Mouse (Mus musculus): ENCODE data around the gene Pde8a. TPM values are rescaled to one million over a fixed set of nuclear protein-coding genes. Genes with fewer than 3 reads are reported as not detected.

Pde8a gene
- polyA plus RNA-seq (2015; fragmentation: Nextera tagmentation; extraction: Ambion mirVana): 2.1 and 2.5 TPM in 2 replicates

DNA sequence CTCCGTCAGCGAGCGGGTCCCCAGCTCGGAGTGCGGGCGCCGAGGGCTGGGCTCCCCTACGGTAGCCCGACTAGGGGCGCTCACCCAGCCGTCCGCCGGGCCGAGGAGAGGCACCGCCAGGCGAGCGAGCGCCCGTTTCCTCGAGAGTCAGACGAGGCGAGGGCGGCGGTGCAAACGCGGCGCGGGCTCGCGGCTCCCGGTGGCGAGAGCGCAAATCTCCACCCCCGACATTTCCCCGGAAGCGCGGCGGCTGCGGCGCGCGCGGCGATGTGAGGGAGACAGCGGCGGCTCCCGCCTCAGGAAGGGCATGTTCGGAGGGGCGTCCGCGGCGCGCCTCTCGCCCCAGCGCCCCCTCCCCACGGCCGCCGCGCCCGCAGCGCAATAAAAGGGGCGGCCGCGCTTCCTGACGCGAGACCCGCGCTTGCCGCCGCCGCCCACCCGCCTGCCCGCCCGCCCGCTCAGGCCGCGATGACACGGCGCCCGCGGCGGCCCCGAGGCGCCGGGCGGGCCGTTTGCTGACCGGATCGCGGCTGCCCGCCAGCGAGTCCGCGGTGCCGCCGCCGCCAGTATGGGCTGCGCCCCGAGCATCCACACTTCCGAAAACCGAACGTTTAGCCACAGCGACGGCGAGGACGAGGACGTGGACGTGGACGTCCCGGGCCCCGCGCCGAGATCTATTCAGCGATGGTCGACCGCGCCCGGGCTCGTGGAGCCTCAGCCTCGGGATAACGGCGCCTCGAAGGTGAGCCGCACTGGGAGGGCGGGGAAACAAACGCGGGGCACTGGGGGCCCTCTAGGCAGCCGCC, at the start of gene Pde8a:
TSS of gene Pde8a (plus strand) at position 250 of the 806 bp plus-strand sequence.
- peak; percentile 25; the same call in 1 of the 2 replicates for ATAC-seq (ENCODE audit: low FRiP score)
- H3K27me3 ChIP-seq: peaks cover 89% of the 10 kb centered on the region
- WGBS: 2% methylated on average over 106 of the region's 128 CpGs

DNA sequence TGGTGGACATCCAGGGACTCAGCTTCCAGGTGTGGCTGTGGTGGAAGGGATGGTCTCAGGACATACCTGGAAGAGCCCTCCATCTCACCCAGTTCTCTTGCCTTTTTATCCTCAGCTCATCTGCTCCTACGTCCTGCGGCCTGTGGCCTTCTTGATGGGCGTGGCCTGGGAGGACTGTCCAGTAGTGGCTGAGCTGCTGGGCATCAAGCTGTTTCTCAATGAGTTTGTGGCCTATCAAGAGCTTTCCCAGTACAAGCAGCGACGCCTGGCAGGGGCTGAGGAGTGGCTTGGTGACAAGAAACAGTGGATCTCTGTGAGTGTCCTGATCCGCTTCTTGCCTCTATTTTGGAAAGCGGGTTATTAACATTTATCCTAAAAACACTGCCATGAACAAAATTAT, 49.0 kb upstream of the Pde8a start:
- ATAC-seq (ENCODE audit: low FRiP score): no peak
- Histone ChIP-seq H3K9me3 (no peaks in the 10 kb centered on the region), H3K4me3 (no peak overlapping the region), H3K9ac (no peak overlapping the region), H3K27me3 (no peaks in the 10 kb centered on the region), H3K36me3 (no peaks in the 10 kb centered on the region), H3K27ac (no peak overlapping the region), H3K4me2 (no peak overlapping the region), H3K4me1 (replicated peaks) (no peaks in the 10 kb centered on the region)
- 68% methylated on average over 7 of the region's 7 CpGs for WGBS

More for the DNA sequence above, at the start of gene Pde8a:
- H3K36me3 ChIP-seq: no peaks in the 10 kb centered on the region
- H3K27ac ChIP-seq: peak within 1 kb of the TSS; percentile 13
- H3K4me2 ChIP-seq: peak within 1 kb of the TSS; percentile 63
- H3K9ac ChIP-seq: peak within 1 kb of the TSS; percentile 55
- peaks cover 22% of the 10 kb centered on the region for H3K4me1 ChIP-seq (replicated peaks)
- peak within 1 kb of the TSS; percentile 49 for H3K4me3 ChIP-seq
- no peaks in the 10 kb centered on the region for H3K9me3 ChIP-seq

DNA sequence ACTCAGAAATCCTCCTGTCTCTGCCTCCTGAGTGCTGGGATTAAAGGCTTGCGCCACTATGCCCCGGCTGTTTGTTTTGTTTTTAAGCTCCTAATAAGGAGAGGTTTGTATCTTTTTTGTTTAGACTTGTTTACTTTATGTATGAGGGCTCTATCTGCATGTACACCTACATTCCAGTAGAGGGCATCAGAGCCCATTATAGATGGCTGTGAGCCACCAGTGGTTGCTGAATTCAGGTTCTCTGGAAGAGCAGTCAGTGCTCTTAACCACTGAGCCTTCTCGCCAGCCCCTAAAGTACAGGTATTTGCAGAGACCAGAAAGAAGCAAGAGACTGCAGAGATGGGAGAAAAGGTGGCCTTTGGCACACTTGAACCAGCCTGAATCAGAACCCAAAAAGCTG, 46.3 kb upstream of the Pde8a start:
- H3K9ac ChIP-seq: no peak overlapping the region
- no peak overlapping the region for H3K4me3 ChIP-seq
- H3K4me2 ChIP-seq: no peak overlapping the region
- peak; percentile 61; the same call in 1 of the 2 replicates for ATAC-seq (ENCODE audit: low FRiP score)
- no peaks in the 10 kb centered on the region for H3K27me3 ChIP-seq
- no peaks in the 10 kb centered on the region for H3K9me3 ChIP-seq
- no peaks in the 10 kb centered on the region for H3K4me1 ChIP-seq (replicated peaks)
- 50% methylated on average over 3 of the region's 3 CpGs for WGBS
- no peak overlapping the region for H3K27ac ChIP-seq
- no peaks in the 10 kb centered on the region for H3K36me3 ChIP-seq

DNA sequence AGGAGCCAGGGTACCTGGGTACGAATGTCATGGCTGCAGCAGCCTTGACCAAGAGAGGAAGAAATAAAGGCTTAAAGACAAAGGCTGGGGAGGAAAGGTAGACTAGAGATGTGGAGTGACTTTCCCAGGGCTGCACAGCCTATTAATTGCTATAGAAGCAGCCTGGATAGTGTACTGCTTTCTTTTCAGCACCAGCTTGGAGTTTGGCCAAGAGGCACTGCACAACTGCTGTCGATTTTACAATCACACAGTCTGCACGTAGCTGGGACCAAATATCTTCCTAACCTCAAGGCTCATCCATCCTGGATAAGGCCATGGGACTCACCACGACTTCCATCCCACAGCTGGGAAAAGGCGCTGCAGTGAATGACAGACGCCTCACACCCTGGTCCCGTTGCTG, 44.0 kb upstream of the Pde8a start:
- no peaks in the 10 kb centered on the region for H3K4me1 ChIP-seq (replicated peaks)
- peaks cover 6% of the 10 kb centered on the region; the same call in 1 of the 2 replicates for H3K9me3 ChIP-seq
- WGBS: 82% methylated on average over 7 of the region's 7 CpGs
- no peak overlapping the region for H3K4me3 ChIP-seq
- ATAC-seq (ENCODE audit: low FRiP score): no peak
- H3K4me2 ChIP-seq: no peak overlapping the region
- H3K36me3 ChIP-seq: no peaks in the 10 kb centered on the region
- H3K9ac ChIP-seq: no peak overlapping the region
- no peaks in the 10 kb centered on the region for H3K27me3 ChIP-seq
- H3K27ac ChIP-seq: no peak overlapping the region

DNA sequence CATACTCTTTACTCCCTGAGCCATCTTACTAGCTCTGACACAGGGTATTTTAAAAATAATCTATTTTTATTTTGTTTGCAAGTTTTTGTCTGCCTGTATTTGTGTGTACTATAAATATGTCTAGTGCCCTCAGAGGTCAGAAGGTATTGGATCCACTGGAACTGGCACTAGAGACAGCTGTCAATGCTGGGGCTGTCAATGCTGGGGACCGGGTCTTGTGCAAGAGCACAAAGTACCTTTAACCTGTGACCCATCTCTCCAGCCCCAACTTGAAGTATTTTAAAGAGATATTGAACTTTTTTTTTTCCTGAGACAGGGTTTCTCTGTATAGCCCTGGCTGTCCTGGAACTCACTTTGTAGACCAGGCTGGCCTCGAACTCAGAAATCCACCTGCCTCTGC, 39.5 kb upstream of the Pde8a start:
- H3K36me3 ChIP-seq: no peaks in the 10 kb centered on the region
- H3K27me3 ChIP-seq: no peaks in the 10 kb centered on the region
- no peak overlapping the region for H3K4me2 ChIP-seq
- ATAC-seq (ENCODE audit: low FRiP score): no peak
- H3K9ac ChIP-seq: no peak overlapping the region
- WGBS: 94% methylated on average over 2 of the region's 2 CpGs
- H3K4me1 ChIP-seq (replicated peaks): no peaks in the 10 kb centered on the region
- H3K9me3 ChIP-seq: peaks cover 6% of the 10 kb centered on the region; the same call in 1 of the 2 replicates
- H3K27ac ChIP-seq: no peak overlapping the region
- H3K4me3 ChIP-seq: no peak overlapping the region

DNA sequence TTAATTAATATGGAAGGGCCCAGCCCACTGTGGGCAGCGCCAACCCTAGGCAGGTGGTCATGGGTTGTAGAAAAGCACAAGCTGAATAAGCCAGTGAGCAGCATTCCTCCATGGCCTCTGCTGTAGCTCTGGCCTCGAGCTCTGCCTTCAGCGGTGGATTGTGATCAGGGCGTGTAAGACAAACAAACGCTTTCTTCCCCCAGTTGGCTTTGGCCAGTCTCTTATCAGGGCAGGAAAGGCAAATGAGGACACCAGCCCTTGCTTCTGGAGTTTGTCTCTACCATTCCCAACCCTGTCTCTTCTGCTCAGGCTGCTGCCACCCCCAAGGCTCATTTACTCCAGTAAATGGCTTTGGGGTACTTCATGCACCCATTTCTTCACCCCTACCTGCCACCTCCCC, 38.7 kb upstream of the Pde8a start:
- Histone ChIP-seq H3K27me3 (no peaks in the 10 kb centered on the region), H3K4me1 (replicated peaks) (no peaks in the 10 kb centered on the region), H3K9ac (no peak overlapping the region), H3K27ac (no peak overlapping the region), H3K4me3 (no peak overlapping the region), H3K36me3 (no peaks in the 10 kb centered on the region), H3K9me3 (peaks cover 6% of the 10 kb centered on the region; the same call in 1 of the 2 replicates), H3K4me2 (no peak overlapping the region)
- no peak for ATAC-seq (ENCODE audit: low FRiP score)
- WGBS: 93% methylated on average over 5 of the region's 5 CpGs

DNA sequence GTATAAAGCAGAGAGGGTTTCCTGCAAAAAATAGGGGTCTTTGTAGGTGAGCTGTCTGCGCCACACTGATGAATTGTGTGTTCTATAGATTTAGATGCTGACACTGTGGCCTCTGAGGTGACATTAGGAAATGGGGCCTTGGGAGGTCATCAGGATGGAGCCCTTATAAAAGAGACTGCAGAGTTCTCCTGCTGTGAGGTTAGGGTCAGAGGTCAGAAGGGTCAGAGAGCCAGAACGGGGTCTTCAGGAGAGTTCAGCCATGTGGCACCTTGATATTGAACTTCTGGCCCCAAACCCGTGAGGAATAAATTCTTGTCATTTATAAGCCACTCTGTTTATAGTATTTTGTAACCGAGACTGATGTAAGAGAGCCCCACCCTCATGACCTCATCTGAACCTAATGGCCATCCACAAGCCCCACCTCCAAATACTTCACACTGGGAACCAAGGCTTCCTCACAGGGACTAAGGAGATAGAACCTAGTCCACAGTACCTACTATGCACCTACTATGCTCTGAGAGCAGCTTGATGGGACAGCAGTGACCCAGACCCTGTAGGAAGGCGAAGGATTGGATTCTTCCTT, 37.1 kb upstream of the Pde8a start:
- H3K4me2 ChIP-seq: no peak overlapping the region
- 42% methylated on average over 5 of the region's 5 CpGs for WGBS
- H3K4me3 ChIP-seq: no peak overlapping the region
- ATAC-seq (ENCODE audit: low FRiP score): no peak
- H3K27ac ChIP-seq: no peak overlapping the region
- H3K4me1 ChIP-seq (replicated peaks): no peaks in the 10 kb centered on the region
- no peak overlapping the region for H3K9ac ChIP-seq
- no peaks in the 10 kb centered on the region for H3K36me3 ChIP-seq
- peaks cover 6% of the 10 kb centered on the region; the same call in 1 of the 2 replicates for H3K9me3 ChIP-seq
- no peaks in the 10 kb centered on the region for H3K27me3 ChIP-seq

DNA sequence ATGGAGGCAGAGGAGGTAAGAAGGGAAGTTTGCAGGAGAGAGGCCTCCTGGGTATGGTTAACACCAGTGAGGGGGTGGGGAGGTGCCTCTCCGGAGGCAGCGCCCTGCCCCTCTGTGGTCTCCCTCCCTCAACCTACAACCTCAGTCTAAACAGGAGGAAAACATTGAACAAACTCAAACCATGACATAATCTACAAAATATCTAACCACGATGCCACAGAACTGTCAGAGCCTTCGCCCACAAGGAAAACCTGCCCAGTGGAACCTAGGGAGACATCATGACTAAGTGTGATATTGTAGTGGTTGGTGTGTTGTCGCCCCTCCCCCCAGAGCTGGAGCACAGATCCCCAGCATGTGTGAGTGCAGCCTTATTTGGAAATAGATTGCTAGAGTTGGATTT, 33.9 kb upstream of the Pde8a start:
- Histone ChIP-seq H3K36me3 (no peaks in the 10 kb centered on the region), H3K27ac (no peak overlapping the region), H3K9me3 (no peaks in the 10 kb centered on the region), H3K27me3 (no peaks in the 10 kb centered on the region), H3K4me3 (no peak overlapping the region), H3K4me2 (no peak overlapping the region), H3K4me1 (replicated peaks) (no peaks in the 10 kb centered on the region), H3K9ac (no peak overlapping the region)
- 75% methylated on average over 5 of the region's 5 CpGs for WGBS
- ATAC-seq (ENCODE audit: low FRiP score): no peak

DNA sequence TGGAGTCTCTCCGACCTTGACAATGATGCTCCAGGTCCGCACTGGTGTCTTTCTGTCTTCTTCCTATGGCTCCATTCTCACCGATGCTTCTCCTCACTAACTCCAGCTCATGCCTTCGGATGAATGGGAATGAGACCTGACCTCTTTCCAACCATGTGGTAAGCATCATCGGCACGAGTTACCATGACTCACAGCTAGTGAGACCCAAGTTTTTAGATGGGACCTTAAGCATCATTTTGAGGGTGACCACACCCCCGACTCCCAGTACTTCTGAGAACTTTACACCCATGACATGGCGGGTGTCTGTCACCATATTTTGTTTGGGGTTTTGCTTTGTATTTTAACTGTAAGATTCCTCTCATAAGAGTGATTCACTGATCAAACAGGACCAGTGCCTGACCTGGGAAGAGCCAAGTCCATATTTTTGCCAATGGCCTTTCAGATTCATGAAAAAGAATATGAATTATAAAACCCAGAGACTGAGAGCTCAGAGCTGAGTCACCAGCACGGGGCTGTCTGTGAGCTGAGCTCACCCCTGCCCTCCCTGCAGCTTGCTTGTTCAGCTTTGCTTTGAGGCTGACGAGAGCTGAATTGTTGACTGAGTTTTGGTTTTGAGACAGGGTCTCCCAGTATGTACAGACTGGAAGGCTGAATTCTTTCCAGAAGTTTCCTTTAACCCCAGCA, 30.8 kb upstream of the Pde8a start:
- H3K4me3 ChIP-seq: no peak overlapping the region
- no peak overlapping the region for H3K4me2 ChIP-seq
- no peak overlapping the region for H3K27ac ChIP-seq
- no peaks in the 10 kb centered on the region for H3K9me3 ChIP-seq
- no peaks in the 10 kb centered on the region for H3K36me3 ChIP-seq
- no peak overlapping the region for H3K9ac ChIP-seq
- ATAC-seq (ENCODE audit: low FRiP score): no peak
- no peaks in the 10 kb centered on the region for H3K4me1 ChIP-seq (replicated peaks)
- 89% methylated on average over 10 of the region's 10 CpGs for WGBS
- no peaks in the 10 kb centered on the region for H3K27me3 ChIP-seq

DNA sequence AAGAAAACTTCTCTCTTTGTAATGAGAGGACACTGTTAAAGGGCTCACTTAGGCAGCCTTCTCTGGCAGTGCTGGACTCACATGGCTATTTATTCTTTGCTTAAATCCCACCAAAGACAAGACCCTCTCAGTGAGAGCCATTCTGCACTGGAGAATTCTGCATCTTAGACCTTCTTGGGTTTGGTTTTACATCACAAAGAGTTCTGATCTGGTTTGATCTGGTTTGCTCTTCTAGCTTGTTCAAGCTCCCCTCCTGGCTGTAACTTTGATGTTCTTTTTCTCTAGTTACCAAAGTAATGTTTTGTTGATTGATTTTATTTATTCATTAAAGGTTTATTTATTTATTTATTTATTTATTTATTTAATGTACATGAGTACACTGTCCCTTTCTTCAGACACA, 30.2 kb upstream of the Pde8a start:
- ATAC-seq (ENCODE audit: low FRiP score): no peak
- no peaks in the 10 kb centered on the region for H3K27me3 ChIP-seq
- H3K36me3 ChIP-seq: no peaks in the 10 kb centered on the region
- H3K27ac ChIP-seq: no peak overlapping the region
- H3K9me3 ChIP-seq: no peaks in the 10 kb centered on the region
- H3K9ac ChIP-seq: no peak overlapping the region
- H3K4me3 ChIP-seq: no peak overlapping the region
- no peak overlapping the region for H3K4me2 ChIP-seq
- H3K4me1 ChIP-seq (replicated peaks): no peaks in the 10 kb centered on the region

DNA sequence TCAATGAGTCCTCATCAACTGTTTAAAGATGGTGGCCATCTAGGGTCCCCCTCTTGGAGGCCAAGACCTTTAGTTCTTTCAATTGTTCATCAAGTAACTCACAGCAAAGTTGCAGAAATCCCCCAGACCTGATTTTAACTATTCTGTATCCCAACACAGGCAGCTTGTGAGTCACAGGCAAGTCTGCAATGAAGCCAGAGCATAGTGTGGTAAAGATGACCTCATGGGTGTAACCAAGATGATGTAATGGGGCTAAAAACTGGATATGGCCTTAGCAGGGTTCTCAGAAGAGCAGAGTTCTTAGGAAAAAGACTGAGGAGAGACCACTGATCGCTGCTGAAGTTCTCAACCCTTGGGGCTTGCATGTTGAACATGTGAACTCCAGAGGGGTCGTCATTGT, 29.3 kb upstream of the Pde8a start:
- Histone ChIP-seq H3K9ac (no peak overlapping the region), H3K27ac (no peak overlapping the region), H3K27me3 (no peaks in the 10 kb centered on the region), H3K36me3 (no peaks in the 10 kb centered on the region), H3K4me2 (no peak overlapping the region), H3K4me1 (replicated peaks) (no peaks in the 10 kb centered on the region), H3K9me3 (no peaks in the 10 kb centered on the region), H3K4me3 (no peak overlapping the region)
- no peak for ATAC-seq (ENCODE audit: low FRiP score)
- 84% methylated on average over 2 of the region's 2 CpGs for WGBS

DNA sequence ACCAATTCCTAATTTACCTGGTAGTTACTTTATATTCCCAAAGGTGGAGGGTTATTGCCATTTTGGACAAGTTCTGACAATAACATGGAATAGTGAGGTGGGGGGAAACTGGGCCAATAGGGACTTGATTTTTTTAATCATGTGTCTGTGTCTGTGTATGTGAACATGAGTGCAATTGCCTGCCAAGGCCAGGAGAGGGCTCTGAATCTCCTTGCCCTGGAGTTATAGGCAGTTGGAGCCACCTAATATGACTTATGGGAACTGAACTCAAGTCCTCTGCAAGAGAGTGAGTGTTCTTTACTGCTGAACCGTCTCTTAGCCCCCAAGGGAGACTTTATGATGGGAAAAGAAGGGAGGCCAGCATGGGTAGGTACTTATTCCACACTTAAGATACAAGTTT, 28.7 kb upstream of the Pde8a start:
- H3K9ac ChIP-seq: no peak overlapping the region
- no peak for ATAC-seq (ENCODE audit: low FRiP score)
- no peaks in the 10 kb centered on the region for H3K27me3 ChIP-seq
- WGBS: 76% methylated on average over 1 of the region's 1 CpGs
- no peak overlapping the region for H3K4me3 ChIP-seq
- no peaks in the 10 kb centered on the region for H3K4me1 ChIP-seq (replicated peaks)
- no peaks in the 10 kb centered on the region for H3K36me3 ChIP-seq
- no peaks in the 10 kb centered on the region for H3K9me3 ChIP-seq
- H3K4me2 ChIP-seq: no peak overlapping the region
- H3K27ac ChIP-seq: no peak overlapping the region

All from hindbrain, embryonic 13.5 days (tissue).